Mouse (Mus musculus): Measurements from ENCODE around the gene Enpep. TPM values are rescaled to one million over a fixed set of nuclear protein-coding genes. Genes with fewer than 3 reads are reported as not detected.

Gene Enpep
- total and polyA plus RNA-seq, 2 experiments from 2014 or later, result 8.3 to 8.4 TPM

GRCm38 (mm10) chr3:129364818-129365390 lies 32.4 kb upstream of the Enpep start:
- H3K9me3 ChIP-seq (replicated peaks; ENCODE audit: control insufficient read depth, low read length), result no peaks in the 10 kb centered on the region
- no peak for ATAC-seq (ENCODE audit: insufficient read depth, low read depth)
- DNase-seq (ENCODE audit: low spot score), result no peak

GRCm38 (mm10) chr3:129363426-129363825 lies 30.9 kb upstream of the Enpep start:
- no peaks in the 10 kb centered on the region for H3K27me3 ChIP-seq (ENCODE audit: control insufficient read depth, insufficient read depth, low read length)
- WGBS, result 90% methylated on average over 1 of the region's 1 CpGs
- TF ChIP-seq CTCF (IDR thresholded peaks at IDR 0.05; ENCODE audit: low read depth) (no peak), EP300 (IDR thresholded peaks at IDR 0.05; ENCODE audit: low read depth) (no peak)
- no peaks in the 10 kb centered on the region for H3K4me1 ChIP-seq (ENCODE audit: control insufficient read depth, insufficient read depth)
- no peak overlapping the region for H3K4me2 ChIP-seq (ENCODE audit: low read depth, low read length)
- H3K9me3 ChIP-seq (replicated peaks; ENCODE audit: control insufficient read depth, low read length), result no peaks in the 10 kb centered on the region
- ATAC-seq (ENCODE audit: insufficient read depth, low read depth) (no peak), DNase-seq (ENCODE audit: low spot score) (no peak)
- no peak overlapping the region for H3K9ac ChIP-seq (replicated peaks; ENCODE audit: low read depth, low read length)
- no peak overlapping the region for H3K27ac ChIP-seq (ENCODE audit: low read depth)
- H3K4me3 ChIP-seq (ENCODE audit: low read depth, low read length), result no peak overlapping the region
- H3K36me3 ChIP-seq (replicated peaks; ENCODE audit: control insufficient read depth, insufficient read depth, low read length), result no peaks in the 10 kb centered on the region

More at GRCm38 (mm10) chr3:129364818-129365390, 32.4 kb upstream of the Enpep start:
- Histone ChIP-seq H3K4me3 (ENCODE audit: low read depth, low read length) (no peak overlapping the region), H3K9ac (replicated peaks; ENCODE audit: low read depth, low read length) (no peak overlapping the region), H3K4me1 (ENCODE audit: control insufficient read depth, insufficient read depth) (no peaks in the 10 kb centered on the region), H3K27ac (ENCODE audit: low read depth) (no peak overlapping the region), H3K27me3 (ENCODE audit: control insufficient read depth, insufficient read depth, low read length) (no peaks in the 10 kb centered on the region), H3K4me2 (ENCODE audit: low read depth, low read length) (no peak overlapping the region), H3K36me3 (replicated peaks; ENCODE audit: control insufficient read depth, insufficient read depth, low read length) (no peaks in the 10 kb centered on the region)
- 69% methylated on average over 2 of the region's 2 CpGs for WGBS
- TF ChIP-seq CTCF (IDR thresholded peaks at IDR 0.05; ENCODE audit: low read depth), result no peak
- TF ChIP-seq EP300 (IDR thresholded peaks at IDR 0.05; ENCODE audit: low read depth), result no peak

- Histone ChIP-seq H3K27ac (ENCODE audit: low read depth) (no peak overlapping the region), H3K4me3 (ENCODE audit: low read depth, low read length) (no peak overlapping the region), H3K27me3 (ENCODE audit: control insufficient read depth, insufficient read depth, low read length) (no peaks in the 10 kb centered on the region), H3K9me3 (replicated peaks; ENCODE audit: control insufficient read depth, low read length) (no peaks in the 10 kb centered on the region), H3K36me3 (replicated peaks; ENCODE audit: control insufficient read depth, insufficient read depth, low read length) (no peaks in the 10 kb centered on the region), H3K9ac (replicated peaks; ENCODE audit: low read depth, low read length) (no peak overlapping the region), H3K4me1 (ENCODE audit: control insufficient read depth, insufficient read depth) (no peaks in the 10 kb centered on the region), H3K4me2 (ENCODE audit: low read depth, low read length) (no peak overlapping the region)
- TF ChIP-seq CTCF (IDR thresholded peaks at IDR 0.05; ENCODE audit: low read depth), result no peak
- no peak for TF ChIP-seq EP300 (IDR thresholded peaks at IDR 0.05; ENCODE audit: low read depth)
- ATAC-seq (ENCODE audit: insufficient read depth, low read depth) (no peak), DNase-seq (ENCODE audit: low spot score) (no peak)
- 67% methylated on average over 2 of the region's 2 CpGs for WGBS
These were observed 25.6 kb upstream of the Enpep start for GRCm38 (mm10) chr3:129358115-129358514.

- no peak overlapping the region for H3K4me2 ChIP-seq (ENCODE audit: low read depth, low read length)
- H3K36me3 ChIP-seq (replicated peaks; ENCODE audit: control insufficient read depth, insufficient read depth, low read length), result no peaks in the 10 kb centered on the region
- H3K27ac ChIP-seq (ENCODE audit: low read depth), result no peak overlapping the region
- WGBS, result 76% methylated on average over 4 of the region's 4 CpGs
- H3K4me1 ChIP-seq (ENCODE audit: control insufficient read depth, insufficient read depth), result 0 out of 2 replicates have a peak, but pooled peaks cover 5% of the 10 kb centered on the region
- no peak for ATAC-seq (ENCODE audit: insufficient read depth, low read depth)
- no peak overlapping the region for H3K9ac ChIP-seq (replicated peaks; ENCODE audit: low read depth, low read length)
- no peak for DNase-seq (ENCODE audit: low spot score)
- H3K4me3 ChIP-seq (ENCODE audit: low read depth, low read length), result no peak overlapping the region
- H3K9me3 ChIP-seq (replicated peaks; ENCODE audit: control insufficient read depth, low read length), result no peaks in the 10 kb centered on the region
- no peaks in the 10 kb centered on the region for H3K27me3 ChIP-seq (ENCODE audit: control insufficient read depth, insufficient read depth, low read length)
- TF ChIP-seq EP300 (IDR thresholded peaks at IDR 0.05; ENCODE audit: low read depth), result no peak
- no peak for TF ChIP-seq CTCF (IDR thresholded peaks at IDR 0.05; ENCODE audit: low read depth)
These were observed 21.4 kb upstream of the Enpep start for GRCm38 (mm10) chr3:129353901-129354300.

- Histone ChIP-seq H3K9ac (replicated peaks; ENCODE audit: low read depth, low read length) (no peak overlapping the region), H3K4me1 (ENCODE audit: control insufficient read depth, insufficient read depth) (0 out of 2 replicates have a peak, but pooled peaks cover 5% of the 10 kb centered on the region), H3K36me3 (replicated peaks; ENCODE audit: control insufficient read depth, insufficient read depth, low read length) (no peaks in the 10 kb centered on the region), H3K27ac (ENCODE audit: low read depth) (no peak overlapping the region), H3K4me3 (ENCODE audit: low read depth, low read length) (no peak overlapping the region), H3K4me2 (ENCODE audit: low read depth, low read length) (no peak overlapping the region), H3K9me3 (replicated peaks; ENCODE audit: control insufficient read depth, low read length) (no peaks in the 10 kb centered on the region), H3K27me3 (ENCODE audit: control insufficient read depth, insufficient read depth, low read length) (no peaks in the 10 kb centered on the region)
- WGBS, result 38% methylated on average over 11 of the region's 11 CpGs
- ATAC-seq (ENCODE audit: insufficient read depth, low read depth) (no peak), DNase-seq (ENCODE audit: low spot score) (no peak)
- no peak for TF ChIP-seq EP300 (IDR thresholded peaks at IDR 0.05; ENCODE audit: low read depth)
- no peak for TF ChIP-seq CTCF (IDR thresholded peaks at IDR 0.05; ENCODE audit: low read depth)
These were observed 18.9 kb upstream of the Enpep start for GRCm38 (mm10) chr3:129351320-129351877.

GRCm38 (mm10) chr3:129347277-129347676 lies 14.8 kb upstream of the Enpep start:
- DNase-seq (ENCODE audit: low spot score), result no peak
- Histone ChIP-seq H3K27me3 (ENCODE audit: control insufficient read depth, insufficient read depth, low read length) (no peaks in the 10 kb centered on the region), H3K9me3 (replicated peaks; ENCODE audit: control insufficient read depth, low read length) (no peaks in the 10 kb centered on the region), H3K9ac (replicated peaks; ENCODE audit: low read depth, low read length) (no peak overlapping the region), H3K4me3 (ENCODE audit: low read depth, low read length) (no peak overlapping the region), H3K4me1 (ENCODE audit: control insufficient read depth, insufficient read depth) (0 out of 2 replicates have a peak, but pooled peaks cover 5% of the 10 kb centered on the region), H3K36me3 (replicated peaks; ENCODE audit: control insufficient read depth, insufficient read depth, low read length) (no peaks in the 10 kb centered on the region), H3K27ac (ENCODE audit: low read depth) (no peak overlapping the region), H3K4me2 (ENCODE audit: low read depth, low read length) (no peak overlapping the region)
- 84% methylated on average over 10 of the region's 10 CpGs for WGBS
- TF ChIP-seq CTCF (IDR thresholded peaks at IDR 0.05; ENCODE audit: low read depth), result no peak
- no peak for TF ChIP-seq EP300 (IDR thresholded peaks at IDR 0.05; ENCODE audit: low read depth)
- ATAC-seq (ENCODE audit: insufficient read depth, low read depth), result no peak
